Mouse (Mus musculus) kidney, adult 8-10 months (tissue): Measurements from ENCODE around the gene E4f1.
"Not testable (repeated sequence)": the region's sequence is repeated elsewhere in the genome, so short reads cannot be mapped to it uniquely, and the experiment has no call there.

ENCODE experiments used
- DNase-seq, 2 experiments: peaks; one replicate each; pipeline ENCODE4 v3.0.0; 2022

The E4f1 gene

GRCm38 (mm10) chr17:24455523-24456206 lies 14.4 kb downstream of the E4f1 start:
- not testable (repeated sequence) for DNase-seq

- DNase-seq: peak; percentile 99
Observed at GRCm38 (mm10) chr17:24454756-24455522, 15.2 kb downstream of the E4f1 start.

GRCm38 (mm10) chr17:24454218-24454755 lies 15.8 kb downstream of the E4f1 start:
- no peak for DNase-seq

GRCm38 (mm10) chr17:24453372-24453771 lies 16.7 kb downstream of the E4f1 start:
- DNase-seq: peak; percentile 30 to 52

GRCm38 (mm10) chr17:24451220-24451619 lies 18.9 kb downstream of the E4f1 start:
- no peak for DNase-seq

- no peak for DNase-seq
Observed at GRCm38 (mm10) chr17:24449507-24449906, 20.6 kb downstream of the E4f1 start.

- no peak for DNase-seq
Observed at GRCm38 (mm10) chr17:24446590-24446989, 23.5 kb downstream of the E4f1 start.

GRCm38 (mm10) chr17:24443409-24443808 lies 26.7 kb downstream of the E4f1 start:
- peak; percentile 34 to 38 for DNase-seq

GRCm38 (mm10) chr17:24442632-24443155 lies 27.4 kb downstream of the E4f1 start, which contains the start of gene Dnase1l2:
Gene Dnase1l2, minus strand, starts transcription at chr17:24443105.
- DNase-seq: no peak

- no peak for DNase-seq
Observed at GRCm38 (mm10) chr17:24442107-24442506, 28.0 kb downstream of the E4f1 start.

- no peak for DNase-seq
Observed at GRCm38 (mm10) chr17:24441148-24441547, 29.0 kb downstream of the E4f1 start.

GRCm38 (mm10) chr17:24440377-24440776 lies 29.7 kb downstream of the E4f1 start:
- no peak for DNase-seq

- peak in 1 of 2 experiments; percentile 54 for DNase-seq
Observed at GRCm38 (mm10) chr17:24437016-24437415, 33.1 kb downstream of the E4f1 start.

- peak; percentile 55 to 65 for DNase-seq
Observed at GRCm38 (mm10) chr17:24429201-24429983, 40.7 kb downstream of the E4f1 start.

GRCm38 (mm10) chr17:24427170-24427557 lies 42.9 kb downstream of the E4f1 start:
- DNase-seq: peak in 1 of 2 experiments; percentile 27

GRCm38 (mm10) chr17:24426471-24427169 lies 43.5 kb downstream of the E4f1 start, which contains the start of gene Eci1:
Gene Eci1, plus strand, starts transcription at chr17:24426641.
- peak; percentile 97 to 99 for DNase-seq

- no peak for DNase-seq
Observed at GRCm38 (mm10) chr17:24425905-24426304, 44.2 kb downstream of the E4f1 start.

- DNase-seq: not testable (repeated sequence)
Observed at GRCm38 (mm10) chr17:24425326-24425725, 44.8 kb downstream of the E4f1 start.

- no peak for DNase-seq
Observed at GRCm38 (mm10) chr17:24424489-24424888, 45.6 kb downstream of the E4f1 start.

GRCm38 (mm10) chr17:24423114-24423513 lies 47.0 kb downstream of the E4f1 start:
- DNase-seq: no peak

- DNase-seq: no peak
Observed at GRCm38 (mm10) chr17:24416051-24416652, 54.0 kb downstream of the E4f1 start.

GRCm38 (mm10) chr17:24415011-24415410 lies 55.1 kb downstream of the E4f1 start:
- DNase-seq: no peak
